Mouse (Mus musculus) kidney, adult 11 months (tissue): ENCODE data around the gene Bmpr1b.

ENCODE experiments used
- DNase-seq: peaks from one replicate; pipeline ENCODE4 v3.0.0; 2022

Gene Bmpr1b

DNA sequence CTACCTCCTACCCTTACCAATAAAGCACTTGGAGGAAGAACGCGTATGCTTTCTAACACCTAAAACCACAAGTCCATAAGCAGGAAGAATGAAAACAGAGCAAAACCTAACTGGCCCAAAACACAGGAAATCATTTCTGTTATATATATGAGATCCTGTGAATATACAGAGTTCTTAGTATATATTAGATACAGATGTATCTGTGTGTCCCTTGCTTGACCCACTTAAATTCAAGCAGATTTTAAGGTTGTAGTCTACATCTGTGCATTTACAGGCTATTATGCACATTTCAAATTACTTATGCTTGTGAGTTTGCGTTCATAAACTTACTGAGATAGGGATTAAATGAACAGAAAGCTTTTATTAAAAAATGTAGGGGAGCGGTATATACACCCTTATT lies 271.5 kb downstream of the Bmpr1b start:
- no peak for DNase-seq

DNA sequence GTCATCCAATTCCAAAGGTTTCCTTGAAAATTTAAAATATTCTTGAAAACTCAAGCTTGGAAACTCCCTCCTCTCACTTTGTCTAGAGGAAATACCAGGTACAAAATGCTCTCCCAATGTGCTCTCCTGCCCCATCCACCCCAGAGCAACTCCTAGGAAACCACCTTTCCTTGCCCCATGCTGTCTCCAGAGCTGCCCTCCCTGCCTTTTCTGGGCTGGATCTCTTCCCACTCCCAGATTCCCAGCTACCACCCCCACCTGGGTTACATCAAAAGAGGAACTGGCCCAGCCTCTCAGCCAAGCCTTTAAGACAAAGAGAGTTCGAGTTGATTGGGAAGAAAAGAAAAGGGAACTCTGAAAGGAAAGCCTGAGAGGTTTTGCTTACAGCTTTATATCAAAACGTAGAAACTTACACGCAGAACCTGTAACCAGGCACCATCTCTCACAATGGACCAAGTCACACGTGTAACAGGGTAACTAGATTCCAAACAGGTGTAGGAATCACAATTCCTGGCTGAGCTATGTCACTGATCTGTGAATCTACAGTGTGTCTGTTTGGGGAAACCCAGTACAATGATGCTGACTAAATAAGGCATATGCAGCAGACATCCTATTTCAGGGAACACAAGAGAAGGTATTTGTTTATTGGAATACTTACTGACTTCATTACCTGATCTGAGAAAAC lies 272.2 kb downstream of the Bmpr1b start:
- DNase-seq = no peak

DNA sequence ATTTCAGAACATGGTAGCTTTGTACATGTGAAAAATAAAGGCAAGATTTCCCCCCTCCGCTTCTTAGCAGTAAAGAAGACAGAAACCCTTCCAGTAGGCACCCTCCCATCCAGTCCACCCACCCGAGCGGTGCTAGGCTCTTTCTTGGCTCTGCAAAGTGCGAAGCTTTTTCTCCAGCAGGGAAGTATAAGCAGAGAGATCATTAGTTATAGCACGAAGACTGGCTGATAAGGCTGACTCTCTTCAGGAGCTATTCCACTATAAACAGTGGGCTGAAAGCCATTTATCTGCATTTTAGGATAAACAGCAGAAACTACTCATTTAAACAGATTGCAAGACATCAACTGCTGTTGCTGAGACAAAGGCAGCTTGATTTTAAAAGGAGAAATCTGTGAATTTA lies 274.1 kb downstream of the Bmpr1b start:
- no peak for DNase-seq

- no peak for DNase-seq
Measured at GRCm38 (mm10) chr3:141890668-141891067, 278.6 kb downstream of the Bmpr1b start.

- no peak for DNase-seq
Measured at GRCm38 (mm10) chr3:141887476-141888274, 281.6 kb downstream of the Bmpr1b start.

DNA sequence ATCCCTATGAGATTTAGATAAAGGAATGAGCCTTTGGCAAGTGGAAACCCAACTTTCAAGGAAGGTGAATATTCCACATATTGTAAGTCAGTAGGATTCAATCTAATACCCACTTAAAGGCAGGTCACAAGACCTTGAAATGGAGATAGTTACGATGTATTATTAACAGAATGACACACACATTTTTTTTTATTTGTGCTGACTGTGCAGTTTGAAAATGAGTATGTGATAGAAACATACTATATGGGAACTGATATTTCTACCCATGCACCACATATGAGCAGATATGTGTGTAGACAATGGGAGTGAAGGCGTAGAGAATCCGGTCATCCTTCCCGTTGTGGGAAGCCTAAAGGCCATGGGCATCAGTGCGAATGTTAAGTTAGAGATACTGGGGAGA lies 285.0 kb downstream of the Bmpr1b start:
- DNase-seq = no peak

- no peak for DNase-seq
Measured at GRCm38 (mm10) chr3:141882496-141882895, 286.7 kb downstream of the Bmpr1b start.

GRCm38 (mm10) chr3:141872337-141873042 lies 296.7 kb downstream of the Bmpr1b start:
- DNase-seq = no peak

- DNase-seq = no peak
Measured at GRCm38 (mm10) chr3:141871805-141872204, 297.4 kb downstream of the Bmpr1b start.

DNA sequence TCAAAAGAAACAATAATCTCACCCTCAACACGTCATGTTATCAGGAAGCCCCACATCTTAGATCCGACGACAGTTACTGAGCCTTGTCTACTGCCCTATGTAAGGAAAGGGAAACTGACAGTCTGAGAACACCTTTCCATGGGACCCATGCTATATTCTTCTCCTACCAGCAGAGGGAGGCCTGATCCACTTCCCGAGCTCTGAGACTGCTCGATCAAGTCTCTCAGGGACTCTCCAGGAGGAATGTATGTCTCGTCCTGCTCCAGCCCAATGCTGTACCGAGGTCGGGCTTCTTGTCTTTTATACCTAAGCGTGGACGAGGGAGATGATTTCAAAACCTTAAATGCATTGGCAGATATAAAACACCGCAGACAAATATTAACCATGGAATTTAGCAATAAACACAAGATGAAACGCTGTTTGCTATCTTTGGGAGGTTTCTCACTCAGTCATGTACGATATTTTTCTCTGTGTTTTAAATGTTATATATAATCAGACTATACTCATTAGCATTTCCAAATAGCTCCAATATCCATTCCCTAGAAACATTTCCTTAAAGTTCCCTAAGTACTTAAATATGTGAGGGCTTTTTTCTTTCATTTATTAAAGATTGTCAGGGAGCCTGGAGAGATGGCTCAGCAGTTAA lies 306.3 kb downstream of the Bmpr1b start:
- DNase-seq = peak; percentile 10

DNA sequence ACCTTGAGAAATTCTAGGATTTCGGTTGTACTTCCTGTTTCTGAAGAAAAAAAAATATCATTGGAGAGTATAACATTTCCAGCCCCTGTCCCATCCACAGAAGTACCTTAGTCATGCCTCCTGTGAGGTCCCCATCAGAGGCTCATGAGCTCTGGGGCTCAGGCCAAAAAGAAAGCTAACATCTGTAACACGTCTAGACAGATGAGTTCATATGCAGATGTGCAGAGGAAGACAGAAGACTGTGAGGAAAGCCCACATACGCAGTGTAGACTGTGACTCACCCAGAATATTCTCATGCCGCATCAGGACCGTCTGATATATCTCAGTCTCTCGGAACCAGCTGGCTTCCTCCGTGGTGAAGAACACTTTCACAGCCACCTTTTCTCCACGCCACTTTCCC lies 312.1 kb downstream of the Bmpr1b start:
- DNase-seq = no peak

- DNase-seq = no peak
Measured at GRCm38 (mm10) chr3:141854339-141854738, 314.9 kb downstream of the Bmpr1b start.

GRCm38 (mm10) chr3:141850141-141850540 lies 319.1 kb downstream of the Bmpr1b start:
- DNase-seq = no peak

DNA sequence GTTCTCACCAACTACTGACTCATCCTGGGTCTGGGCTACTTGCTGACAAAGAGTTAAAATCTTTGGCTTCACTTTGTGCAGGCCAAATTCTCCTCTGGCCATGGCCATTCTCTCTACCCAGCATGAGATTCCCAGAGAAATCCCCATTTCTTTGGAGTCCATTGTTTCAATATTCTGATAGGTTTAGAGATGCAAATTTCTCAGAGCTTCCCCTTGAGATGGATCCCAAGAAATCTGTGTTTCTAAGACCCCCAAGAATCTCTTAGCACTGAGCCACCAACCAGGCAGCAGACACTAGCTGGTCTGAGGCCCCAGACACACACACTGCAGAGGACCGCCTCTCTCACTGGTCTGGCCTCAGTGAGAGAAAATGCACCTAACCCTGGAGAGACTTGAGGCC lies 320.0 kb downstream of the Bmpr1b start:
- DNase-seq = no peak

DNA sequence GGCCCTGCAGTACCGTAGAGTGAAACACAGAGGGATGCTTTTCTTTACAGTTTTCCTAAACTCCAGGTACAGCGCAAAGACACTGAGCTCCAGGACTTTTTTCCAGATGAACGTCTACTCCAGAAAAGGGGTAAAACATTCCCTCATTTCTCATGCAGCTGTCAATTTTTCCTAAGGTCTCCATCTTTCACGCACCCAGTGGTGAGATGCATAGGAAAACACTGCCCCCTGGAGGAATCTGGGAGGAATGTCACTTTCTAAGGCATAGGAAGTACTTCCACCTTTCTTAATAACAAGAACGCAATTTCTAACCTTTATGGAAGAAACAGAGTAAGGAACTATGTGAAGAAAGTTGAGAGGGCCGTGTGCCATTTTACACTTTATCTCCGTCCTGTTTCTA lies 330.4 kb downstream of the Bmpr1b start:
- no peak for DNase-seq

DNA sequence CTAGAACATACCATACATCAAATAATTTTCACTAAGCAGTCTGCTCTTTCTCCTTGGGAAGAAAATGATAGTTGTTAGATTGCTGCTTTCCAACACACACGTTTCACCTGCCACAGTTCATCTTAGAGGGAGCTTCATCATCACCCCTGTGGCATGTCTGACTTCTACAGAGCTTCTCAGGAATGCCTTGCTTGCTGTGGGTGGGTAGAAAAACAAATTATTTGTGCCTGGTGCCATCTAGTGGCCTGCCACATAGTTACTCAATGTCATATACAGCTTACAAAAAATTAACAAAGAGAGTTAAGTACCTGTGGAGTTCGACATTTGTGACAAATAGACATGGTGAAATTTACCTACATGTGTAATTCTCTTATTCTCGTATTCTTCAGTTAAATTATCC lies 338.1 kb downstream of the Bmpr1b start:
- peak; percentile 38 for DNase-seq

- DNase-seq = no peak
Measured at GRCm38 (mm10) chr3:141828301-141828700, 340.9 kb downstream of the Bmpr1b start.

DNA sequence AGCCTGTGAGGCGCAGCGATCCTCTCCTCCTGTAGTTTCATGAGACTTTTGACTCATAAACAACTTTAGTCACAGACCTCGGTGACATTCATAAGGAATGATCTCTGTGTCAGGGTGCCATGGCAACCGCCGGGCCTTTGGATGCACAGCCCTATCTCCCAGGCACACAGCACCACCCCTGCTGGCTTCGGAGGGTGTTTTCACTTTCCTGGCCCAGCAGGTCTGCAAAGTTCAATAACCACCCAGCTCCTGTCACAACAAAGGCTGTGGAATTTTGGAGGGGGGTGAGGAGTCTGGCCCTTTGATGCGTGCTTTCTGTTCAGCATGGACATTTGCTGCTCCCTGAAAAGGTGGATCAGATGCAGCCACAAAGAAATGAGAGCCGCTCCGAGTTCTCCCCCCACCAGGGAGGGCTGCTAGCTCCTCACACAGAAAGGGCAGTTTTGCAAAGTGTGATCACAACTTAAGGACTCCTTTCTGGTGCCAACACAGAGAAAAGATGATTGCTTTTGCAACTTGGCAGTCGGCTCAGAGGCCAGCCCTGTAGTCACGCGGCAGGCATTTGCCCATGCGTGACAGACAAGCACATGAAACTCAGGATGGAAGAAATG lies 349.8 kb downstream of the Bmpr1b start:
- peak; percentile 28 for DNase-seq

GRCm38 (mm10) chr3:141818615-141819312 lies 350.5 kb downstream of the Bmpr1b start:
- no peak for DNase-seq

GRCm38 (mm10) chr3:141814776-141815175 lies 354.4 kb downstream of the Bmpr1b start:
- no peak for DNase-seq

GRCm38 (mm10) chr3:141811348-141811747 lies 357.9 kb downstream of the Bmpr1b start:
- DNase-seq = peak; percentile 11

- no peak for DNase-seq
Measured at GRCm38 (mm10) chr3:141810944-141811343, 358.3 kb downstream of the Bmpr1b start.
